Mouse (Mus musculus) lung, embryonic 15.5 days (tissue): ENCODE measurements around the gene Iqcm. TPM values are rescaled to one million over a fixed set of nuclear protein-coding genes. Genes with fewer than 3 reads are reported as not detected.

Experiments used
- ATAC-seq: fragments of 200-750 bp; cut with Nextera tagmentation; 2 replicates; pipeline ENCODE4 v1.8.0; 2017; ENCODE audit warnings: moderate number of reproducible peaks, borderline replicate concordance; ENCODE audit not compliant: low FRiP score, low TSS enrichment; ENCODE audit errors: extremely low read depth
- H3K27ac ChIP-seq: fragments of 300-500 bp; sonication (generic); 2 replicates; pipeline ENCODE4 v1.5.1; 2015; ENCODE audit warnings: moderate library complexity, mild to moderate bottlenecking, inconsistent platforms
- H3K27me3 ChIP-seq: fragments of 300-500 bp; sonication (generic); 2 replicates; pipeline ENCODE4 v1.6.1; 2015; ENCODE audit warnings: inconsistent platforms
- H3K36me3 ChIP-seq: fragments of 300-500 bp; sonication (generic); 2 replicates; pipeline ENCODE4 v1.6.1; 2015; ENCODE audit warnings: inconsistent platforms
- H3K4me1 ChIP-seq: fragments of 300-500 bp; sonication (generic); 2 replicates; pipeline ENCODE4 v1.6.1; 2015; ENCODE audit warnings: inconsistent platforms
- H3K4me2 ChIP-seq: fragments of 300-500 bp; sonication (generic); 2 replicates; pipeline ENCODE4 v1.6.1; 2015; ENCODE audit warnings: inconsistent platforms, mild to moderate bottlenecking, moderate library complexity
- H3K4me3 ChIP-seq: fragments of 300-500 bp; sonication (generic); 2 replicates; pipeline ENCODE4 v1.5.1; 2015; ENCODE audit warnings: mild to moderate bottlenecking, inconsistent platforms
- H3K9ac ChIP-seq: fragments of 300-500 bp; sonication (generic); 2 replicates; pipeline ENCODE4 v1.6.1; 2015; ENCODE audit warnings: inconsistent platforms
- H3K9me3 ChIP-seq: fragments of 300-500 bp; sonication (generic); 2 replicates; pipeline ENCODE4 v1.6.1; 2016; ENCODE audit warnings: inconsistent platforms
- WGBS: fragments of 180-500 bp; shearing (Covaris S2); methylation state at CpG from one replicate; pipeline ENCODE4 v1.1.7; 2015; 5-methylcytosine and 5-hydroxymethylcytosine counted together
- polyA plus RNA-seq: library from polyadenylated mRNA; unstranded; fragments of >200 nt; fragmentation: Nextera tagmentation; extraction: Ambion mirVana; gene quantifications from 2 replicates; pipeline ENCODE4 v1.2.1, GENCODE M21; 2015

Gene Iqcm
- polyA plus RNA-seq, 1 experiment from 2014 or later = 0.10 TPM

DNA sequence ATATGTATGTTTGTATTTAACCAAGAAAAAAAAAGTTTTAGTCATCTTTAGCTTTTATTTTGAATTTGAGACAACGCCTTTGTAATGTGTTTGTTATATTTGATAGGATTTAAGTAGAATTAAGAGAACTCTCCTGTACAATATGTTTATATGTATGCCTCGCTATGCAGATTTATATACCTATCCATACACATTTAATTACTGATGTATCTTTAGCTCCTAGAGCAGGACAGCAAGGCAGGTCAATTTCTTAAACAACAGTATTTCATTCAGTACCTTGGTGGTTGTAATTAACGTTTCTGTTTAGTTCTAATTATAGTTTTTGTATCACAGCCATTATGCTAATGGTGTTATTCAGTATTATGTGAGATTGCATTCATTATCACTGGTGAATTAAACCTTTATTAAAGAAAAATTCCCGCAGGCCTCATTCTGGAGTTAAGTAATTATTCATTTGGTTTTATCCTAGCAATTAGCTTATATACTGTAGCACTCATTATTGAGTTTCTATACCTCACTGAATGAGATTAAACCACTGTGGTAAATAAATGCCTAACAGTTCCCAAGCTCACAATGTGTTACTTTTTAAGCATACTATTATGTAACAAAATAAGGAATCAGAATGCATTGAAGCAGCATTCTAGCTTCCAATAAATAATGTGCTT, 380.1 kb downstream of the Iqcm start:
- H3K27me3 ChIP-seq = no peaks in the 10 kb centered on the region
- H3K9ac ChIP-seq = no peak overlapping the region
- 77% methylated on average over 4 of the region's 4 CpGs for WGBS
- no peak overlapping the region for H3K4me3 ChIP-seq
- H3K36me3 ChIP-seq = no peaks in the 10 kb centered on the region
- ATAC-seq = no peak
- no peaks in the 10 kb centered on the region for H3K4me1 ChIP-seq
- no peaks in the 10 kb centered on the region for H3K9me3 ChIP-seq
- H3K4me2 ChIP-seq = no peak overlapping the region
- H3K27ac ChIP-seq = no peak overlapping the region

GRCm38 (mm10) chr8:75835245-75835644, 386.8 kb downstream of the Iqcm start:
- Histone ChIP-seq H3K27me3 (no peaks in the 10 kb centered on the region), H3K36me3 (no peaks in the 10 kb centered on the region), H3K9me3 (no peaks in the 10 kb centered on the region), H3K4me3 (no peak overlapping the region), H3K27ac (no peak overlapping the region), H3K4me1 (no peaks in the 10 kb centered on the region), H3K9ac (no peak overlapping the region), H3K4me2 (no peak overlapping the region)
- WGBS = 81% methylated on average over 2 of the region's 2 CpGs
- no peak for ATAC-seq

GRCm38 (mm10) chr8:75917603-75918344, 469.3 kb downstream of the Iqcm start:
- Histone ChIP-seq H3K9me3 (no peaks in the 10 kb centered on the region), H3K36me3 (no peaks in the 10 kb centered on the region), H3K4me1 (no peaks in the 10 kb centered on the region), H3K4me2 (no peak overlapping the region), H3K4me3 (no peak overlapping the region), H3K9ac (no peak overlapping the region), H3K27ac (no peak overlapping the region), H3K27me3 (no peaks in the 10 kb centered on the region)
- WGBS = 76% methylated on average over 15 of the region's 15 CpGs
- no peak for ATAC-seq

DNA sequence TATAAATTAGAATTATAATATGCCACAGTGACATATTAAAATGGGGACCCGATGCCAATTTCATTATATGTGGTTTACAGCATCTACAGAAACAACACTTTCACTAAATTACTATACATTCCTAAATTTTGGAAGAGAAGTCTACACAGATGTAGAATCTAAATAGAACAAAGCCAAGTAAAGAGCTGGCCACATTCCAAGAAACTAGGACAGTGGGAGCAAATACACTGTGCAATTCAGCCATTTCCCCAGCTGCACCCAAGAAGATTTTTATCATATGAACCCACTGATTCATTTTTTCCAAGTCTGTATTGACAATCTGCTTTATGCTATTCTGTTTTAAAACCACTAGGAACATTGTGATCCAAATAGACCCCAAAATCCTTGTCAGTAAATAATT, 500.7 kb downstream of the Iqcm start:
- no peak overlapping the region for H3K27ac ChIP-seq
- no peaks in the 10 kb centered on the region for H3K9me3 ChIP-seq
- H3K9ac ChIP-seq = no peak overlapping the region
- H3K4me3 ChIP-seq = no peak overlapping the region
- no peak for ATAC-seq
- H3K4me2 ChIP-seq = no peak overlapping the region
- H3K4me1 ChIP-seq = no peaks in the 10 kb centered on the region
- no peaks in the 10 kb centered on the region for H3K36me3 ChIP-seq
- 82% methylated on average over 1 of the region's 1 CpGs for WGBS
- H3K27me3 ChIP-seq = no peaks in the 10 kb centered on the region

GRCm38 (mm10) chr8:75956016-75956415, 507.5 kb downstream of the Iqcm start:
- no peak for ATAC-seq
- H3K4me1 ChIP-seq = no peaks in the 10 kb centered on the region
- H3K4me2 ChIP-seq = no peak overlapping the region
- WGBS = 75% methylated on average over 2 of the region's 2 CpGs
- H3K4me3 ChIP-seq = no peak overlapping the region
- no peak overlapping the region for H3K27ac ChIP-seq
- H3K9me3 ChIP-seq = no peaks in the 10 kb centered on the region
- no peak overlapping the region for H3K9ac ChIP-seq
- H3K36me3 ChIP-seq = no peaks in the 10 kb centered on the region
- H3K27me3 ChIP-seq = no peaks in the 10 kb centered on the region

GRCm38 (mm10) chr8:76018501-76018900, 570.0 kb downstream of the Iqcm start:
- Histone ChIP-seq H3K27ac (no peak overlapping the region), H3K4me1 (no peaks in the 10 kb centered on the region), H3K36me3 (no peaks in the 10 kb centered on the region), H3K4me3 (no peak overlapping the region), H3K27me3 (no peaks in the 10 kb centered on the region), H3K9ac (no peak overlapping the region), H3K9me3 (no peaks in the 10 kb centered on the region), H3K4me2 (no peak overlapping the region)
- no peak for ATAC-seq
- 72% methylated on average over 4 of the region's 4 CpGs for WGBS

Other genes starting within 250 kb of the Iqcm start
- gene Rasd2, start 234.8 kb upstream of the Iqcm start, polyA plus RNA-seq = 1.5 and 1.6 TPM in 2 replicates
- gene Gm10358, start 42.1 kb upstream of the Iqcm start, polyA plus RNA-seq = 0.27 TPM in 1 of 2 replicates, not detected in the other